Mouse (Mus musculus): ENCODE measurements at regions not wholly inside any gene's neighbourhood (a gene's known extent, or its start where the extent isn't known, plus 50 kb on each side); places are given as distances from the start of the nearest gene placed in this dataset.

DNA sequence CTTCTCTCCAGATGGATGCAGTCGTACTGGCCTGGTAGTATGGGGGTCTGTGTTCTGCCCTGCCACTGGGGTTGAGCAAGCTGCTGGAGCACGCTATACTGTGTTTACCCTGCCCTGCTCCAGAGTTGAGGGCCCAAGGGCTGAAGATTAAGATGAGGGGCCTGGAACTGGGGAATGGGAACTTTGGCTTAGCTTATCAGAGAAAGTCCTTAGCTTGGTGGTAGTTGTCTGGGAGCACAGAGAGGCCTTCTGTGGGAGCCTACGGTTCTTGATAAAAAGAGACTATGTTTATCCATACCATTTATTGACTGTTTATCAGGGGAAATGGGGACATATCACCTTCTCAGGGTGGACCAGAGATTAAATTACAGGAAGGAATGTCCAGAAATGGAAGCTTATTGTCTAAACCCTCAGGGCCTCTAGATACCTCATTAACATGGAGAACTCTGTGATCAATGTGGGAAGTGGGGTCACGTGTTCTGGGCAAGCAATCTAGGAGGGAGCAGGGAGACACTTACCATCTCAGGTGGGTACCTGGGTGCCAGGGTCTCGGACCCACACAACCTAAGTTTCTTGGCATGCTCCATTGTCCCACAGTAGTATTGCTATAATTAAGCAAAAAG, 58.7 kb downstream of the Mycn start:
- no peak for DNase-seq (ENCODE audit: low read depth, low spot score)

DNA sequence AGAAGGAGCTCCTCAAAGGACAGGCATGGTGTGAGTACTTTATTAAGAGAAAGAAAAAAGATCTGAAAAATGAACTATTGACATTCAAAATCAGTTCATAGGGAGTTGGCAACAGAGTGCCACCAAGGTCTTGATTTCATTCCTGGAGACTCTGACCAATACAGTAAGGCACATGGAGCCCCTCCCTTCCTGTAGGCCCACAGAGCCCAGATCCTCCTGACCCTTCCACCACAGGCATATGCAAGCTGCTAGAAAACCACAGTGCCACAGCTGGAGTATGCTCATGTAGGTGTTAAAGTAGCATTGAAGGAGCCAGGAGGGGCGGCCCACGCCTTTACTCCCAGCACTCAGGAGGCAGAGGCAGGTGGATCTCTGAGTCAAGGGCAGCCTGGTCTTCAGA, 63.7 kb downstream of the Mycn start:
- no peak for DNase-seq (ENCODE audit: low read depth, low spot score)

- DNase-seq (ENCODE audit: low read depth, low spot score): no peak
Measured at GRCm38 (mm10) chr12:12877539-12877938, 64.2 kb downstream of the Mycn start.

- DNase-seq (ENCODE audit: low read depth, low spot score): no peak
Measured at GRCm38 (mm10) chr12:12875976-12876745, 65.6 kb downstream of the Mycn start.

- DNase-seq (ENCODE audit: low read depth, low spot score): no peak
Measured at GRCm38 (mm10) chr12:12873551-12873950, 68.2 kb downstream of the Mycn start.

- no peak for DNase-seq (ENCODE audit: low read depth, low spot score)
Measured at GRCm38 (mm10) chr12:12872974-12873373, 68.7 kb downstream of the Mycn start.

DNA sequence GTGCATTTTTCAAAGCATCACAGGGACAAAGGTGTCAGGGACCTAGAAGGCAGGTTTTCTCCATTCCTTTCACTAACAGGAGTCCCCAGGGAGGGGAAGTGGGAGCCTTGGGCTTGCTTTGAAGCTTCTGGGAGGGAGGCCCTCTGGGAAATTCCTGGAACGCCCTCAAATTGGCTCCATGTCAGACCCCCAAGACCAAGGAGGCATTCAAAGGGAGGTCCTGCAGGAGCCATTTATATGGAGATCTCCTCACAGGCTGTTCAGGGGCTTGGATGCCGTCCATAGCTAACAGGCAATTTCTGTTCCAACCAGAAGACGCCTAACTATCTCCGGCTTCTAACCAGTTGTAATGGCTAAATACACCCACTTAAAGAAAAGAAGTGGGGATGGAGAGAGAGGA, 70.4 kb downstream of the Mycn start:
- DNase-seq (ENCODE audit: low read depth, low spot score): no peak

DNA sequence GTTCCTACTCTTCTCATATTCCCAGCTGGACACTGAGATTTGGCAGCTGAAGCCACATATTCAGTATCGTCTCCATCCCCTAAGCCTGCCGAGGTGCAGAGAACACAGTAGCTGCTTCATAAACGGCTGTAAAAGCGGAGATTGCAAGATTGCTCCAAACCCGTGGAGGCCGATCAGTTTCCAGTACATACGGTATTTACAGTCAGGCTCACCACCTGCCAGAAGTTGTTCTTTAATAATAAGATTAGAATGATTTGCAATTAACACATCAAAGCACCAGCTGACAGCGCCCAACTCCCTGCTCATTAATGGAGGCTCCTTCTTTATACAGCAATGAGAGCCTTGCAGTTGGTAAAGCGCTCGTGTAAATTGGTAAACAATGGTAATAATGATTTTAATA, 75.1 kb downstream of the Mycn start:
- DNase-seq (ENCODE audit: low read depth, low spot score): no peak

- DNase-seq (ENCODE audit: low read depth, low spot score): no peak
Measured at GRCm38 (mm10) chr12:12850681-12851080, 91.0 kb downstream of the Mycn start.

GRCm38 (mm10) chr12:12846716-12847115, 95.0 kb downstream of the Mycn start:
- DNase-seq (ENCODE audit: low read depth, low spot score): no peak

DNA sequence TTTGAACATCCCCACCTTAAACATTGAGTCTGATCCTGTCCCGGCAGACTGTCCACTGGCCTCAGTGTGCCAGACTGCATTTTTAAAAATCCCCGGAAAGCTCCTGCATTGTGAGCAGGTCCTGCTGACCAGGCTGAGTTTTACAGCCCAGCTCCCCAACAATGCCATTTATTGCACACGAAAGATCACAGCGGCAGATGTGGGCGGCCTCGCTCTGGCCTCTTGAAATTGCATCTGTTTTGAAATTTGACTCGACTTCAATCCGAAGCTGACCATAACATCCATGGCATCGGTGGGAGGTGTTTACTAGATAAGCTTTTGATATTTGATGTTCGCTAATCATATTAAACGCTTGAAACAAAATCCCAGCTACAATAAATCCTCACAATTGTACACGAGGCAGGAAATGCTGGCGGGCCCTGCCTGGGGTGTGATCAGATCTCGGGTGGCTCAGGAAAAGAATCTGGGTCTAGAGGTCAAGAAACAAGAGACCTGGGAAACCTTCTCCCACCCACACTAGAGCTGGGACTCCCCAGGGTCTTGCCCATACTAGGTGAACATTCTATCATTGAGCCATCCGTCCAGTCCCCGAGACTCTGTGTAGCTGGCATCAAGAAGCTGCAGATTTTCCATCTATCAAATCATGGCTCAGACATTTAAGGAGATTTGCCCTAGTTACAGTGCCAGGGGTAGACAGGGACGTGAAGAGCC, 99.3 kb downstream of the Mycn start:
- no peak for DNase-seq (ENCODE audit: low read depth, low spot score)

GRCm38 (mm10) chr12:12841385-12842238, 100.1 kb downstream of the Mycn start:
- DNase-seq (ENCODE audit: low read depth, low spot score): no peak

- no peak for DNase-seq (ENCODE audit: low read depth, low spot score)
Measured at GRCm38 (mm10) chr12:12840661-12841384, 100.9 kb downstream of the Mycn start.

DNA sequence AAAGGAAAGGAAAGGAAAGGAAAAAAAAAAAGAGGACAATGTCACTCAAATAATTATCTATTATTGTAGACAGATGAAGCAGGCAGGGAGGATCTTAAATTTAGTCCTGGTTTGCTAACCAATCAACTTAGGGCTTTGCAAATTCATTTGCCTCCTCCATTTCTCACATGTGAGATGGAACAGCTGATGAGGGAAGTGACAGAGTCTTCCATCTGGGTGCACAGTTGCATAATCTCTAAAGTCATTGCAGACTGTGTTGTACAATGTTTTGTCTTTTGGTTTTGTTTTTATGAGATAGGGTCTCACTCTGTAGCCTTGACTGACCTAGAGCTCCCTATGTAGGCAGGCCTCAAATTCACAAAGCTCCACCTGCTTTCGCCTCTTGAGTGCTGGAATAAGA, 103.9 kb downstream of the Mycn start:
- DNase-seq (ENCODE audit: low read depth, low spot score): no peak

DNA sequence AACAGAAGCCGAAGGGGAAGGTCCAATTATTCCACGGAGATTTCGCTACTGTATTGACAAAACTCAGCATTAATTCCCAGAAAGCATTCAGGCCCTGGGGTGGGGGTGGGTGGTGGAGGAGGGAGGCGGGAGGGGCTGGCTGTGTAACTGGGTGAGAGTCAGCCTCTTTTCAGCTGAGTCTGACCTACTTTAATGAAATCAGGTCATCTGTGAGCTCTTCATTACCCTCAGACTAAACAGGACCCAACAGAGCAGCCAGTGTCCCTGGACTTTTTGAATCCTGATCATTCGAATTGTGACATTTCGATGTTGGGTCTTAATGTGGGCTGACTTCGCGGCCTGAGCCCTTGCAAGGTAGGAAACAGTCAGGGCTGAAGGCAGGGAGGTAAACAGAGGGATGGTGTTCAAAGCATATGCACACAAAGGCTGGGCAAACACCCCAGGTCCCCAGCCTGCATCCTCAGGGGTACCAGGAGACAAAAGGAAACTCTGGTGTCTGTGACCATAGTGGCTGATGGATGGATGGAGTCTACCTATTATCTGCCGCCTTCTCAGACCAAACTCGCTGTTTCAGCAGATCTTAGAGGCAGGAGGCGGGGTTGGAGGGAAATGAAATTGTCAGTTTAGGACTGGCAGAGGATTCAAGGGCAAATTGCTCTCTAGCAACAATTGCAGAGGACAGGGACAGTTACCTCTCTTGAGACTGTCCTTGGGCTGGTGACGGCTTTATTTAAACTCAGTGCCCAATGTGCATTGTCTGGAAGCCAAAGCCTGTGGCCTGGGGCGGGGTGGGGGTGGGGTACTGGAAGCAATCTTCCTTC, 113.7 kb downstream of the Mycn start:
- DNase-seq (ENCODE audit: low read depth, low spot score): no peak

GRCm38 (mm10) chr12:12827379-12827778, 114.3 kb downstream of the Mycn start:
- no peak for DNase-seq (ENCODE audit: low read depth, low spot score)

DNA sequence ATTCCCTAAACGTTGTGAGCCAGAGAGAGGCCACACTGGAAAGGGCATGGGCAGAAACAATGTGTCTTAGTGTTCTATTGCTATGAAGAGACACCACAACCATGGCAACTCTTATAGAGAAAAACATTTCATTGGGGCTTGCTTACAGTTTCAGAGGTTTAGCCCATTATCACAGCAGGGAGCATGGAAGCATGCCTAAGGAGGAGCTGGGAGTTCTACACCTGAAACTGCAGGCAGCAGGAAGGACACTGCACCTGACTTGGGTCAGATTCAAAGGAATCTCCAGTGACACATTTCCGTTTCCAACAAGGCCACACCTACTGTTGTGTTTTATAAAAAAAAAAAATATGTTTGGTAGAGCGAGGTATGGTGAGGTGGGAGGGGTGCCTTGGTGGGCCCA, 115.3 kb downstream of the Mycn start:
- DNase-seq (ENCODE audit: low read depth, low spot score): no peak

GRCm38 (mm10) chr12:12825842-12826241, 115.9 kb downstream of the Mycn start:
- DNase-seq (ENCODE audit: low read depth, low spot score): no peak

GRCm38 (mm10) chr12:12821473-12821872, 120.2 kb downstream of the Mycn start:
- no peak for DNase-seq (ENCODE audit: low read depth, low spot score)

DNA sequence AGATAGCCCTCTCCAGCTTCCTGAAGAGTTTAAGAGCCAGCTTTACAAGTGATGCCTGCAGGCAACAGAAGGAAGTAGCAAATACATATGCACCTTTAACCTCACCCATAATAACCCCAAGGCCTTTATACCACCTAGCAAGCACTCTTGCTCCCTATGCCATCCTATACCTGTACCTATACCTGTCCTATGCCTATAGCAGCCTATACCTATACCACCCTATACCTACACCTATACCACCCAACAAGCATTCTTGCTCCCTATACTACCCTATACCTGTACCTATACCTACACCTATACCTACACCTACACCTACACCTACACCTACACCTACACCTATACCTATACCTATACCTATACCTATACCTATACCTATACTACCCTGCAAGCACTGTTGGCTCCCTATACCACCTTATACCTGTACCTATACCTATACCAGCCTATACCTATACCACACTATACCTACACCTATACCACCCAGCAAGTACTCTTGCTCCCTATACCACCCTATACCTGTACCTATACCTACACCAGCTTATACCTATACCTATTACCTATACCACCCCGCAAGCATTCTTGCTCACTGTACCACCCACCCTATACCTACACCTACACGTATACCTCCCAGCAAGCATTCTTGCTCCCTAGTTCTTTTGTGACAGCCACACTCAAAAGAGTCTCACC, 120.9 kb downstream of the Mycn start:
- no peak for DNase-seq (ENCODE audit: low read depth, low spot score)

Data from CD4-positive helper T cell, adult 2 months (primary cell).